Mouse (Mus musculus) bone marrow macrophage, adult 2 months (primary cell): ENCODE data around the gene Lalba.

Experiments used
- CTCF ChIP-seq: IDR thresholded peaks from 2 replicates; pipeline ENCODE4 v1.5.1; 2012; ENCODE audit warnings: low read depth, mild to moderate bottlenecking, low read length, moderate library complexity
- POLR2A ChIP-seq: IDR thresholded peaks from 2 replicates; pipeline ENCODE4 v1.6.1; 2012; ENCODE audit warnings: mild to moderate bottlenecking, low read depth, low read length, borderline replicate concordance

DNA sequence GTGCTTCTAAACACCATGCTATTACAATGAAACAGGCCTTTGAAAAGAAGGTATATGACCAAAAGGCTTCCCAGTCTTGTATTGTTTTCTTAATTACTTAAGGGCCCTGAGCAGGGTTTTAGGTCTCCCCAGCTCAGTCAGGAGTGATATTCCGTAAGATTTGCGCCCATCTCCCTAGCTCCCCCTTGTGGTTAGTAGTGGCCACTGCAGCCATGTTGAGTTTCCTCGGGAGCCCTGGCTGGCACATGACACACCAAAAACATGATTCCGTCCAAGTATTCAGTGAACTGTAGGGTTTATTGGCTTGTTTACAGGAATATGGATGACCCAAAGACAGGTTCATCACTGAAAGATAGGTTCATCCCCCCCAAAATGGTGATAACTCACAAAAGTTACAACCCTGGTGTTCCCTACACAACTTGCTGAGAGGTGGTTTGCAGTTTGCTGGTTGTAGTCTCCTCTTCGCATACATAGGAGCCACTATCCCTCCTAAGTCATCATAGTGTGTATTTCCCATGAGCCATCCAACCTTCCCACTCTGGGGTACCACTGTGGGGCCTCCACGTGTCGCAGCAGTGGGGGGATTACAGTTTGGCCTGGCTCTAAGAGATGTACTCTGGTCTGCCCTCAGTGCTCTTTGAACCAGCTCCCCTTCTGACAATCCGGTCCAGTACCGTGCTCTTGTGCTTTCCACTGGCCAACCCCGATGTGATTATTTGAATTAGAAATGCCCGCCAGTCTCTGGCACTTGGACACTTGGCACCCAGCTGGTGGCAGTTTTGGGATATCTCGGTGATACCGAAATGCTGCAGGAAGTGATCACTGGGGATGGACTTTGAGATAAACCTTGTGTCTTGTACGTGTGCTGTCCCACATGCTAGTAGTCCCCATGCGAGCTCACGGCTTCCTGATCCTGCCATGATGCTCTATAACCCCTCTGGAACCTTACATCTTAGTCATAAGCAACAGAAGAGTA is 35.1 kb upstream of the Lalba start:
- TF ChIP-seq CTCF (peak; percentile 88), POLR2A (no peak)
